Mouse (Mus musculus) kidney, embryonic 15.5 days (tissue): ENCODE data around the gene Spata45. TPM values are rescaled to one million over a fixed set of nuclear protein-coding genes. Genes with fewer than 3 reads are reported as not detected.

Source experiments
- ATAC-seq: fragments of 200-750 bp; cut with Nextera tagmentation; replicated peaks from 2 replicates; pipeline ENCODE4 v1.8.0; 2017; ENCODE audit warnings: moderate TSS enrichment; ENCODE audit not compliant: low FRiP score
- H3K27ac ChIP-seq: fragments of 300-500 bp; sonication (generic); 2 replicates; pipeline ENCODE4 v1.5.1; 2015; ENCODE audit warnings: mild to moderate bottlenecking, inconsistent platforms
- H3K27me3 ChIP-seq: fragments of 300-500 bp; sonication (generic); 2 replicates; pipeline ENCODE4 v1.6.1; 2015; ENCODE audit warnings: inconsistent platforms
- H3K36me3 ChIP-seq: fragments of 300-500 bp; sonication (generic); 2 replicates; pipeline ENCODE4 v1.6.1; 2015; ENCODE audit warnings: inconsistent platforms
- H3K4me1 ChIP-seq: fragments of 300-500 bp; sonication (generic); 2 replicates; pipeline ENCODE4 v1.6.1; 2015; ENCODE audit warnings: inconsistent platforms
- H3K4me2 ChIP-seq: fragments of 300-500 bp; sonication (generic); 2 replicates; pipeline ENCODE4 v1.6.1; 2015; ENCODE audit warnings: moderate library complexity, mild to moderate bottlenecking, inconsistent platforms
- H3K4me3 ChIP-seq: fragments of 300-500 bp; sonication (generic); replicated peaks from 2 replicates; pipeline ENCODE4 v1.5.1; 2015; ENCODE audit warnings: mild to moderate bottlenecking, inconsistent platforms
- H3K9ac ChIP-seq: fragments of 300-500 bp; sonication (generic); 2 replicates; pipeline ENCODE4 v1.6.1; 2015; ENCODE audit warnings: mild to moderate bottlenecking, inconsistent platforms
- H3K9me3 ChIP-seq: fragments of 300-500 bp; sonication (generic); replicated peaks from 2 replicates; pipeline ENCODE4 v1.6.1; 2016; ENCODE audit warnings: inconsistent platforms
- WGBS: fragments of 180-500 bp; shearing (Covaris S2); methylation state at CpG from one replicate; pipeline ENCODE4 v1.1.7; 2015; ENCODE audit warnings: mixed read lengths; 5-methylcytosine and 5-hydroxymethylcytosine counted together
- polyA plus RNA-seq: library from polyadenylated mRNA; unstranded; fragments of >200 nt; fragmentation: Nextera tagmentation; extraction: Ambion mirVana; gene quantifications from 2 replicates; pipeline ENCODE4 v1.2.1, GENCODE M21; 2015

The Spata45 gene
- polyA plus RNA-seq, 1 experiment from 2014 or later = not detected

DNA sequence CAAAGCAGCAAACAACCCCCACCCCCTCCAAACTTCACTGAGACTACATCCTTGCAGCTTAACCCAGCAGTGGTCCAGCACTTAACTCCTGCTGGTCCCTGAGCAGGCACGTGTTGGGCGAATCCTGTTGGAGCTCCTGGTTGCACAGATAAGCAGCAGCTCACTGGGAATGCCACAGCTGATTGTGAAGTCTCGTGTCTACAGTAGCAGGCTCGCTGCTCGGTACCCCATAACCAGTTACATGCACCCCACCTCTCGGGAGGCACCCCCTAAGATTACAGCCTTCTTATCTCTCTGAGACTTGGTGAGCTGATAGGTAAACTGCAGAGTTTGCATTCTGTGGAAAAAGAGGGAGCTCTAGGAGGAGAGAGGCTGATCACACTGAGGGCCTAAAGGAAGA lies 52.9 kb downstream of the Spata45 start:
- no peaks in the 10 kb centered on the region for H3K27me3 ChIP-seq
- peaks cover 13% of the 10 kb centered on the region for H3K4me1 ChIP-seq
- no peak overlapping the region for H3K4me2 ChIP-seq
- ATAC-seq = no peak
- no peak overlapping the region for H3K4me3 ChIP-seq
- 80% methylated on average over 6 of the region's 6 CpGs for WGBS
- no peak overlapping the region for H3K9ac ChIP-seq
- no peak overlapping the region for H3K27ac ChIP-seq
- peaks cover 10% of the 10 kb centered on the region for H3K36me3 ChIP-seq
- no peaks in the 10 kb centered on the region for H3K9me3 ChIP-seq

DNA sequence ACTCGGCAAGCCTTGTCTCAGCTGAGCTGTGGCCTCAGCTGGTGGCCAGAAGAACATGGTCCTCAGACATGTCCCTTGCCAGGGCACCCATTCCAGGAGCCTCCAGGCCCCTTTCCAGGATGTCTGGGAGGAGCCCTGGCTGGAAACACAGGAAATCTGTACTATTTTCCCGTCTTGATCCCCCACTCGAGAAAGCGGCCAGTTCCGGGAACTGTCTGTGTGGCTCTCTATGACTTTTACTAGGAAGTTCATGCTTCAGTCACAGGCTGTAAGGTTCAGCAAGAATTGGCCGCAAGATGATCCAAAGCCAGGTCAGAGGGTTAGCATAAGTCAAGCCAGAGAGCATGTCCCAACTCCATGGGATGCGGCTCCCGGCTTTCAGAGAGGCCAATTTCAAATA lies 55.6 kb downstream of the Spata45 start:
- ATAC-seq = no peak
- no peak overlapping the region for H3K4me2 ChIP-seq
- no peak overlapping the region for H3K27ac ChIP-seq
- 58% methylated on average over 8 of the region's 8 CpGs for WGBS
- H3K9me3 ChIP-seq = no peaks in the 10 kb centered on the region
- H3K27me3 ChIP-seq = no peaks in the 10 kb centered on the region
- no peaks in the 10 kb centered on the region for H3K36me3 ChIP-seq
- H3K4me1 ChIP-seq = peaks cover 15% of the 10 kb centered on the region
- no peak overlapping the region for H3K9ac ChIP-seq
- no peak overlapping the region for H3K4me3 ChIP-seq

Other genes with a start within 250 kb of the Spata45 start
- 11.4 and 14.8 TPM in 2 replicates for gene Rps6kc1, start 124.9 kb upstream of the Spata45 start, polyA plus RNA-seq
- gene Angel2, start 111.5 kb upstream of the Spata45 start, polyA plus RNA-seq = 45.7 and 48.7 TPM in 2 replicates
- gene Vash2, start 57.3 kb upstream of the Spata45 start, polyA plus RNA-seq = 30.2 and 30.8 TPM in 2 replicates
- gene Flvcr1, start 10.5 kb upstream of the Spata45 start, polyA plus RNA-seq = 6.7 and 7.1 TPM in 2 replicates
- gene Tatdn3, start 26.3 kb downstream of the Spata45 start, polyA plus RNA-seq = 12.8 and 13.8 TPM in 2 replicates
- 22.1 and 23.1 TPM in 2 replicates for gene Nsl1, start 26.4 kb downstream of the Spata45 start, polyA plus RNA-seq
- gene Batf3, start 61.2 kb downstream of the Spata45 start, polyA plus RNA-seq = 12.5 and 13.7 TPM in 2 replicates
- not detected in 2 replicates for gene Fam71a, start 128.2 kb downstream of the Spata45 start, polyA plus RNA-seq
- 4.2 and 4.3 TPM in 2 replicates for gene Atf3, start 181.4 kb downstream of the Spata45 start, polyA plus RNA-seq